Mouse (Mus musculus) thymus, postnatal 10 days (tissue): ENCODE data around the gene Cmtm3.
A peak's percentile ranks its signal among the peaks of the same experiment; 100 is the strongest.

Source experiments
- DNase-seq, 2 experiments: peaks; one replicate each; pipeline ENCODE4 v3.0.0; 2021; ENCODE audit warnings: low spot score in 2 of 2

Gene Cmtm3

GRCm38 (mm10) chr8:104342426-104342825 is 3.2 kb downstream of the Cmtm3 start:
- no peak for DNase-seq

GRCm38 (mm10) chr8:104343957-104344356 is 4.7 kb downstream of the Cmtm3 start:
- peak; percentile 57 to 85 for DNase-seq

DNA sequence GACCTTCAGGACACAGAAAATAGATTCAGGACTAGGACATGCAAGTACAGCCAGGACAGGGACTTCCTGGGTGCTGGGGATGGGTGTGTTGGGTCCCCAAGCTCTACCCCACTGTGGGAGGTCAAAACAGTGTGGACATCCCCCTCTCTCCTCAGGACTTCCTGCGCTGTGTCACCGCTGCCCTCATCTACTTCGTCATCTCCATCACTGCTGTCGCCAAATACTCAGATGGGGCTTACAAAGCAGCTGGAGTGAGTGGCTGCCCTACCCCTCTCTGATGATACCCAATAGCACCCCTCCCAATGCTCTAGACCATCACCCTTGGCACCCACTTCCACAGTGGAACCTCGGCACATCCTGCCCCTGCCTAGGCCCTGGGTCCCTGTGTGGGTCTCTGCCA is 5.4 kb downstream of the Cmtm3 start:
- no peak for DNase-seq

DNA sequence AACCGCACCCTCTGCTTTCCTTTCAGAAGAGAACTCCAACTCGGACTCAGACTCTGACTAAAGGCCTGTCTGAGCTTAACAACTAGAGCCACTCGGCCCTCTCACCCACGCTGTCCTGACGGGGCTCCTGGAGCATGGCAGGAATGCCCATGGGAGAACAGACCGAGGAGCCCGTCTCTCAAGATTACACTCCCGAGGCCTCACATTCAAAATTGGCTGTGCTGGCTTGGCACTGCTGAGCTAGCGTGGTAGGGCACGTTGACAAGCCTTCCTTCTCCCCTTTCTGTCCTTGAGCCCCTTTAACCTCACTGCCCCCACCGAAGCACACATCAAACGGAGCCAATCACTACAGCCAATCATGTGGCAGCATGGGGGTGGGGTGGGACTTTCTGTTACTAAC is 7.5 kb downstream of the Cmtm3 start:
- DNase-seq: no peak

- DNase-seq: no peak
These were observed 9.8 kb downstream of the Cmtm3 start for GRCm38 (mm10) chr8:104348971-104349370.

GRCm38 (mm10) chr8:104350047-104350446 is 10.8 kb downstream of the Cmtm3 start:
- no peak for DNase-seq

- no peak for DNase-seq
These were observed 14.0 kb downstream of the Cmtm3 start for GRCm38 (mm10) chr8:104353186-104353585.

DNA sequence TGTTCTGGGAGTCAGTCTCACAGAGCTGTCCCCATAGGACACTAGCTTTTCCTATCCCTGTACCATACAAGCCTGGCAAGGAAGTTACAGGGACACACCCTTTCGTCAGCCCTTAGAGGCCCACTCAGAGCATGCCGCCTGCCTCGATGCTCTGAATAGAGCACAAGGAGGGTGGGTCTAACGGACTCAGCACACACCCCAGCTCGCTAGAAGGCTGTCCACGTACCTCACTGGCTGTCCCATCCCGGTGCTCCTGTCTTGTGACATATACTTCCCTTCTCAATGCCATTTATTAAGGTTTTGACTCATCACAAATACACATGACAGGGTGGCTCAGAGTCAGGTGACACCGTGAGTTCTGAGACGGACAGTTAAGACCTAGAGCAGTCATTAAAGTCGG is 15.3 kb downstream of the Cmtm3 start:
- no peak for DNase-seq

GRCm38 (mm10) chr8:104358637-104359036 is 19.4 kb downstream of the Cmtm3 start:
- DNase-seq: no peak

DNA sequence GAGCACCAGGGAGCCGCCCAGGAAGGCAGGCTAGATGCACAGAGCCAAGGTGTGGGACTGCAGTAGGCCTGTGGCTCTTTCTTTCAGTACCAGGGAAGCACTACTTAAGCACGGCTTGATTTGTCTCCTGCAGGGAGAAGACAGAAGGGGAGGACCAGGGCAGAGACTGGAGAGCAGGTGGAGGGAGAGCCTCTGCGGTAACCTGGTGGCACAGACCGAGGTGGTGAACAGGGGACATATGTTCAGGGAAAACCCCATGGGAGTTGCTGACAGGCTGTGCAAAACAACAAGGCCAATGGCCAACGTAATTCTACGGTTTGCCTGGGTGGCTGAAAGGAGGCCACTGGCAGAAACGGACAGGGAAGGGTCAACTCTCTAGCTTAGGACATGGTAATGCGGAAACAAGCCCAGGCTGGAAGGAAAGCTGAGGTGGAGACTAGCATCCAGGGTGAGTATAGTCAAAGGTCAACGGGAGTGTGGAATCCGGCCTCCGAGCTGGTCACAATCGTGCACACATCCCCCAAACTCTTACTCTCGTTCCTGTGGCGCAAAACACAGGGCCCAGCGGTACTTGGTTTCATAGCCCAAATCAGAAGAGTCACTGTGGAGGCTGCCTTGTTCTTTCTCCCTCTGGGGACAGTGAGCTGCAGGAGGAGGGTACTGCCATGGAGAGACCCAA is 20.7 kb downstream of the Cmtm3 start:
- DNase-seq: no peak

- no peak for DNase-seq
These were observed 26.5 kb downstream of the Cmtm3 start for GRCm38 (mm10) chr8:104365695-104366094.

GRCm38 (mm10) chr8:104367398-104367797 is 28.2 kb downstream of the Cmtm3 start:
- DNase-seq: no peak

GRCm38 (mm10) chr8:104369591-104369990 is 30.4 kb downstream of the Cmtm3 start:
- DNase-seq: no peak

DNA sequence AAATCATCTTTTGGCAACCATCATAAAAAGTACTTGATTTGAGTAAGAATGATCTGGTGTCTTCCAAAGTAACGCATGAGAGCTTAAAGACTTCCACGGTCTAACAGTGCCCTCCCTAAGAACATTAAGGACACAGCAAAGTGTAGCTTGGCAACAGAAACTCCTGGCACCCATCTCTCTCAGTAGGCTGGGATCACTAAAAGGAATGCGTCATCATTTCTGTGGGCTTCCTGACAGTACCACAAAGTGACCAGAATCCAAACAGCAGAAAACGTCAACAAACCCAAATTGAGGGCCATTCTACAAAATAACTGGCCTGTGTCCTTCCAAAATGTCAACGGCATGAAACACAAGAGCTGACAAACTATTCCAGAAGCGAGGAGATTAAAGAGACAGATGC is 30.9 kb downstream of the Cmtm3 start:
- DNase-seq: no peak

- DNase-seq: no peak
These were observed 31.9 kb downstream of the Cmtm3 start for GRCm38 (mm10) chr8:104371121-104371520.

GRCm38 (mm10) chr8:104373779-104374178 is 34.6 kb downstream of the Cmtm3 start:
- no peak for DNase-seq

- DNase-seq: no peak
These were observed 35.1 kb downstream of the Cmtm3 start for GRCm38 (mm10) chr8:104374269-104374668.

GRCm38 (mm10) chr8:104374864-104375846 is 35.9 kb downstream of the Cmtm3 start:
- DNase-seq: no peak

DNA sequence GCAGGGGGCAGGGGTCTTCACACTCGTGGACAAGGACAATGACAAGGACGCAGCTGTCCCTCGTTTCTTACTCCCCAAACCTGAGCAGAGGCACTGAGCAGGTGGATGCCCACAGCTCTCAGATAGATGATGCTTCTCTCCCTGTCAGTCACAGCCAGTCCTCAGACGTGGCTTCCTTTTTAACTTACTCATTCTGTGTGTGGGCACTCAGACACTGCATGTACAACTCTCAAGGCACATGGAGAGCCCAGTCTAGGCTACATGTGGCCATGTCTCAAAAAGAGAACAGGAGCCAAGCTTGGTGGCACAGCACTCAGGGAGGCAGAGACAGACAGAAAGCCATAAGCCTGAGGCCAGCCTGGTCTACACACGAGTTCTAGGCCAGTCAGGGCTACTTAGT is 36.7 kb downstream of the Cmtm3 start:
- no peak for DNase-seq

GRCm38 (mm10) chr8:104376669-104377068 is 37.5 kb downstream of the Cmtm3 start:
- no peak for DNase-seq

DNA sequence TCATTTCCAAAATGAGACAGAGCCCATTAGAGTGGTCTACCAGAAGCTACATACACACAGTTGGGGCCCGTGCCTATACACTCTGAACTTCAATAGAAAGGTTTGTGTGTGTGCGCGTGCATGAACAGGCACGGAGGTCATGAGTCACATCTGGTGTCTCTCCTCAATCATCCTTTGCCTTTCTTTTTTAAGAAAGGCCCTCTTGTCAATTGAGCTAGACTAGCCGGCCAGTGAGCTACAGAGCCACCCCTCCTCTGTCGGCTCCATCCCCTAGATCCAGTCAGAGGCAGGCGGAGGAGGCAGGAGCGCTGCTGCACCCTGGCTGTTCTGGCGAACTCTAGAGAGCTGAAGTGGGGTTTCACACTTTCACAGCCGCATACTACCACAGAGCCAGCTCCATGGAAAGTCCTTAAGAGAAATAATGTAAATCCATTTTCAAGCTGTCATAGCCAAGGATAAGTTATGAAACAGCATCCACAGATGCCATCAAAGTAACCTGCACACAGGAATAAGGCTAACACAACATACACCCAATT is 40.2 kb downstream of the Cmtm3 start:
- no peak for DNase-seq

DNA sequence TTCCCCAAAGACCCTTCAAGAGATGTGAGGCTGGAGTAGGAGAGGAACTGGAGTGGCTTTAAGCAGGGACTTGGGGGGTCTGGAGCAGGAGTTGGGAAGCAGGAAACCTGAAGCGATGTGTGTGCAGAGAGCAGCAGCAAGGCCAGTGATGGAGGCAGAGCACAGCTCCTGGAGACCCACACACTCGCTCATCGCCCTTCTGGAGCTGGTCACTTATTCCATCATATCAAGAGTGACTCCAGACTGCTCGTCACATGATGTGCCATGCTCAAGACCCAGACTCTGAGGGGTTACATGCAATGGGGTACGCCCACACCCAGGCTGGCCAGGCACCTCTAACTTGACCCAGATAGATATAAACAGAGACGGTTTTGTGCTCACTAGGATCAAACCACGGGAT is 41.1 kb downstream of the Cmtm3 start:
- no peak for DNase-seq

- no peak for DNase-seq
These were observed 41.8 kb downstream of the Cmtm3 start for GRCm38 (mm10) chr8:104380961-104381411.
